Mouse (Mus musculus): Measurements from ENCODE around the gene Dnmt3b.
"Not testable (repeated sequence)": the region's sequence is repeated elsewhere in the genome, so short reads cannot be mapped to it uniquely, and the experiment has no call there.

The Dnmt3b gene

GRCm38 (mm10) chr2:153638977-153639680 lies 10.1 kb upstream of the Dnmt3b start:
- no peak for DNase-seq (ENCODE audit: low read depth)

- no peak for DNase-seq (ENCODE audit: low read depth)
Measured at GRCm38 (mm10) chr2:153642496-153642895, 6.8 kb upstream of the Dnmt3b start.

- no peak for DNase-seq (ENCODE audit: low read depth)
Measured at GRCm38 (mm10) chr2:153642999-153643398, 6.3 kb upstream of the Dnmt3b start.

GRCm38 (mm10) chr2:153648773-153649297 lies 415 bp upstream of the Dnmt3b start:
- no peak for DNase-seq (ENCODE audit: low read depth)

GRCm38 (mm10) chr2:153650014-153650687 lies 901 bp downstream of the Dnmt3b start:
- DNase-seq (ENCODE audit: low read depth) = no peak

- DNase-seq (ENCODE audit: low read depth) = no peak
Measured at GRCm38 (mm10) chr2:153651681-153652080, 2.4 kb downstream of the Dnmt3b start.

GRCm38 (mm10) chr2:153657659-153658058 lies 8.4 kb downstream of the Dnmt3b start:
- not testable (repeated sequence) for DNase-seq (ENCODE audit: low read depth)

GRCm38 (mm10) chr2:153660616-153661015 lies 11.4 kb downstream of the Dnmt3b start:
- DNase-seq (ENCODE audit: low read depth) = no peak

GRCm38 (mm10) chr2:153665401-153665800 lies 16.2 kb downstream of the Dnmt3b start:
- no peak for DNase-seq (ENCODE audit: low read depth)

- DNase-seq (ENCODE audit: low read depth) = no peak
Measured at GRCm38 (mm10) chr2:153668754-153669376, 19.6 kb downstream of the Dnmt3b start.

GRCm38 (mm10) chr2:153670111-153670510 lies 20.9 kb downstream of the Dnmt3b start:
- DNase-seq (ENCODE audit: low read depth) = no peak

GRCm38 (mm10) chr2:153672619-153673018 lies 23.4 kb downstream of the Dnmt3b start:
- DNase-seq (ENCODE audit: low read depth) = no peak

- DNase-seq (ENCODE audit: low read depth) = not testable (repeated sequence)
Measured at GRCm38 (mm10) chr2:153675364-153675763, 26.1 kb downstream of the Dnmt3b start.

GRCm38 (mm10) chr2:153676944-153677343 lies 27.7 kb downstream of the Dnmt3b start:
- no peak for DNase-seq (ENCODE audit: low read depth)

- DNase-seq (ENCODE audit: low read depth) = no peak
Measured at GRCm38 (mm10) chr2:153677550-153677949, 28.3 kb downstream of the Dnmt3b start.

GRCm38 (mm10) chr2:153679959-153680358 lies 30.7 kb downstream of the Dnmt3b start:
- no peak for DNase-seq (ENCODE audit: low read depth)

- not testable (repeated sequence) for DNase-seq (ENCODE audit: low read depth)
Measured at GRCm38 (mm10) chr2:153693413-153693812, 44.2 kb downstream of the Dnmt3b start.

GRCm38 (mm10) chr2:153694462-153695085 lies 45.3 kb downstream of the Dnmt3b start:
- peak; percentile 61 for DNase-seq (ENCODE audit: low read depth)

GRCm38 (mm10) chr2:153696352-153696751 lies 47.1 kb downstream of the Dnmt3b start, which contains the start of gene Dnmt3c:
Gene Dnmt3c (plus strand): TSS chr2:153696652.
- DNase-seq (ENCODE audit: low read depth) = no peak

- DNase-seq (ENCODE audit: low read depth) = no peak
Measured at GRCm38 (mm10) chr2:153703389-153703788, 54.1 kb downstream of the Dnmt3b start.

- peak; percentile 43 for DNase-seq (ENCODE audit: low read depth)
Measured at GRCm38 (mm10) chr2:153710701-153711330, 61.6 kb downstream of the Dnmt3b start.

GRCm38 (mm10) chr2:153712646-153713091 lies 63.4 kb downstream of the Dnmt3b start:
- no peak for DNase-seq (ENCODE audit: low read depth)

Measured in c-Kit-positive CD71-negative TER-119-negative erythroid progenitor cells, embryonic 14.5 days (primary cell).